Mouse (Mus musculus): ENCODE results near the gene Doc2b. TPM values are rescaled to one million over a fixed set of nuclear protein-coding genes. Genes with fewer than 3 reads are reported as not detected.

Gene Doc2b
- polyA plus RNA-seq, 1 experiment from 2014 or later: 0.46 TPM

- WGBS: 85% methylated on average over 1 of the region's 1 CpGs
Observed at GRCm38 (mm10) chr11:75775919-75776318, 19.9 kb downstream of the Doc2b start.

GRCm38 (mm10) chr11:75772562-75772961 lies 23.3 kb downstream of the Doc2b start:
- no peak overlapping the region for H3K27ac ChIP-seq (replicated peaks)
- no peak for DNase-seq (ENCODE audit: low spot score)
- 80% methylated on average over 5 of the region's 5 CpGs for WGBS
- no peak overlapping the region for H3K4me3 ChIP-seq
- H3K36me3 ChIP-seq: peaks cover 5% of the 10 kb centered on the region; the same call in 1 of the 2 replicates
- H3K27me3 ChIP-seq (ENCODE audit: low read depth, poor library complexity, severe bottlenecking): 0 out of 2 replicates have a peak, but pooled peaks cover 12% of the 10 kb centered on the region
- H3K4me1 ChIP-seq: peaks cover 14% of the 10 kb centered on the region
- H3K9me3 ChIP-seq (replicated peaks): no peaks in the 10 kb centered on the region

More at GRCm38 (mm10) chr11:75775919-75776318, 19.9 kb downstream of the Doc2b start:
- no peak for DNase-seq (ENCODE audit: low spot score)
- Histone ChIP-seq H3K36me3 (no peaks in the 10 kb centered on the region), H3K4me3 (no peak overlapping the region), H3K27me3 (ENCODE audit: low read depth, poor library complexity, severe bottlenecking) (peaks cover 15% of the 10 kb centered on the region; the same call in 1 of the 2 replicates), H3K4me1 (peaks cover 8% of the 10 kb centered on the region), H3K27ac (replicated peaks) (no peak overlapping the region), H3K9me3 (replicated peaks) (no peaks in the 10 kb centered on the region)

- under 1% methylated on average over 23 of the region's 23 CpGs for WGBS
- peak; percentile 94 for DNase-seq (ENCODE audit: low spot score)
- Histone ChIP-seq H3K4me1 (peaks cover 14% of the 10 kb centered on the region), H3K9me3 (replicated peaks) (no peaks in the 10 kb centered on the region), H3K27ac (replicated peaks) (no peak overlapping the region), H3K36me3 (peaks cover 39% of the 10 kb centered on the region), H3K27me3 (ENCODE audit: low read depth, poor library complexity, severe bottlenecking) (no peaks in the 10 kb centered on the region), H3K4me3 (peak overlapping the region; percentile 22)
Observed at GRCm38 (mm10) chr11:75769206-75769605, 26.6 kb downstream of the Doc2b start.

GRCm38 (mm10) chr11:75768091-75768989 lies 27.5 kb downstream of the Doc2b start:
- H3K36me3 ChIP-seq: peaks cover 47% of the 10 kb centered on the region
- no peak overlapping the region for H3K4me3 ChIP-seq
- H3K27me3 ChIP-seq (ENCODE audit: low read depth, poor library complexity, severe bottlenecking): no peaks in the 10 kb centered on the region
- DNase-seq (ENCODE audit: low spot score): no peak
- H3K27ac ChIP-seq (replicated peaks): no peak overlapping the region
- H3K9me3 ChIP-seq (replicated peaks): no peaks in the 10 kb centered on the region
- H3K4me1 ChIP-seq: peaks cover 14% of the 10 kb centered on the region
- 58% methylated on average over 6 of the region's 6 CpGs for WGBS

GRCm38 (mm10) chr11:75767014-75767413 lies 28.8 kb downstream of the Doc2b start:
- Histone ChIP-seq H3K4me1 (peaks cover 14% of the 10 kb centered on the region), H3K27ac (replicated peaks) (no peak overlapping the region), H3K27me3 (ENCODE audit: low read depth, poor library complexity, severe bottlenecking) (no peaks in the 10 kb centered on the region), H3K36me3 (peaks cover 57% of the 10 kb centered on the region), H3K4me3 (no peak overlapping the region), H3K9me3 (replicated peaks) (no peaks in the 10 kb centered on the region)
- DNase-seq (ENCODE audit: low spot score): no peak
- WGBS: 79% methylated on average over 2 of the region's 2 CpGs

GRCm38 (mm10) chr11:75765161-75765560 lies 30.7 kb downstream of the Doc2b start:
- DNase-seq (ENCODE audit: low spot score): no peak
- H3K27ac ChIP-seq (replicated peaks): no peak overlapping the region
- H3K36me3 ChIP-seq: peaks cover 76% of the 10 kb centered on the region
- peaks cover 14% of the 10 kb centered on the region for H3K4me1 ChIP-seq
- H3K4me3 ChIP-seq: no peak overlapping the region
- no peaks in the 10 kb centered on the region for H3K27me3 ChIP-seq (ENCODE audit: low read depth, poor library complexity, severe bottlenecking)
- H3K9me3 ChIP-seq (replicated peaks): no peaks in the 10 kb centered on the region
- WGBS: 88% methylated on average over 8 of the region's 8 CpGs

GRCm38 (mm10) chr11:75764521-75765023 lies 31.3 kb downstream of the Doc2b start:
- Histone ChIP-seq H3K4me3 (no peak overlapping the region), H3K36me3 (peaks cover 81% of the 10 kb centered on the region), H3K27ac (replicated peaks) (no peak overlapping the region), H3K9me3 (replicated peaks) (no peaks in the 10 kb centered on the region), H3K4me1 (peaks cover 12% of the 10 kb centered on the region), H3K27me3 (ENCODE audit: low read depth, poor library complexity, severe bottlenecking) (no peaks in the 10 kb centered on the region)
- 92% methylated on average over 4 of the region's 4 CpGs for WGBS
- no peak for DNase-seq (ENCODE audit: low spot score)

GRCm38 (mm10) chr11:75762708-75763107 lies 33.1 kb downstream of the Doc2b start:
- Histone ChIP-seq H3K4me1 (no peaks in the 10 kb centered on the region), H3K36me3 (peaks cover 96% of the 10 kb centered on the region), H3K27me3 (ENCODE audit: low read depth, poor library complexity, severe bottlenecking) (no peaks in the 10 kb centered on the region), H3K27ac (replicated peaks) (no peak overlapping the region), H3K4me3 (no peak overlapping the region), H3K9me3 (replicated peaks) (no peaks in the 10 kb centered on the region)
- no peak for DNase-seq (ENCODE audit: low spot score)
- 88% methylated on average over 2 of the region's 2 CpGs for WGBS

- no peaks in the 10 kb centered on the region for H3K27me3 ChIP-seq (ENCODE audit: low read depth, poor library complexity, severe bottlenecking)
- no peak overlapping the region for H3K27ac ChIP-seq (replicated peaks)
- DNase-seq (ENCODE audit: low spot score): no peak
- H3K36me3 ChIP-seq: peaks cover 96% of the 10 kb centered on the region
- no peaks in the 10 kb centered on the region for H3K4me1 ChIP-seq
- H3K4me3 ChIP-seq: no peak overlapping the region
- 88% methylated on average over 5 of the region's 5 CpGs for WGBS
- H3K9me3 ChIP-seq (replicated peaks): no peaks in the 10 kb centered on the region
Observed at GRCm38 (mm10) chr11:75760785-75761184, 35.1 kb downstream of the Doc2b start.

- no peaks in the 10 kb centered on the region for H3K9me3 ChIP-seq (replicated peaks)
- peaks cover 96% of the 10 kb centered on the region for H3K36me3 ChIP-seq
- no peak overlapping the region for H3K4me3 ChIP-seq
- 96% methylated on average over 1 of the region's 1 CpGs for WGBS
- no peak for DNase-seq (ENCODE audit: low spot score)
- no peaks in the 10 kb centered on the region for H3K27me3 ChIP-seq (ENCODE audit: low read depth, poor library complexity, severe bottlenecking)
- H3K27ac ChIP-seq (replicated peaks): no peak overlapping the region
- no peaks in the 10 kb centered on the region for H3K4me1 ChIP-seq
Observed at GRCm38 (mm10) chr11:75758553-75758952, 37.3 kb downstream of the Doc2b start.

GRCm38 (mm10) chr11:75756687-75757086 lies 39.2 kb downstream of the Doc2b start:
- H3K27ac ChIP-seq (replicated peaks): no peak overlapping the region
- H3K4me1 ChIP-seq: no peaks in the 10 kb centered on the region
- no peaks in the 10 kb centered on the region for H3K9me3 ChIP-seq (replicated peaks)
- H3K27me3 ChIP-seq (ENCODE audit: low read depth, poor library complexity, severe bottlenecking): no peaks in the 10 kb centered on the region
- H3K4me3 ChIP-seq: no peak overlapping the region
- WGBS: 93% methylated on average over 8 of the region's 8 CpGs
- no peak for DNase-seq (ENCODE audit: low spot score)
- H3K36me3 ChIP-seq: peaks cover 99% of the 10 kb centered on the region

- DNase-seq (ENCODE audit: low spot score): no peak
- Histone ChIP-seq H3K27me3 (ENCODE audit: low read depth, poor library complexity, severe bottlenecking) (no peaks in the 10 kb centered on the region), H3K4me1 (peaks cover 15% of the 10 kb centered on the region), H3K9me3 (replicated peaks) (no peaks in the 10 kb centered on the region), H3K36me3 (peaks cover 72% of the 10 kb centered on the region), H3K27ac (replicated peaks) (no peak overlapping the region), H3K4me3 (no peak overlapping the region)
- 88% methylated on average over 4 of the region's 4 CpGs for WGBS
Observed at GRCm38 (mm10) chr11:75751082-75751481, 44.8 kb downstream of the Doc2b start.

GRCm38 (mm10) chr11:75750537-75750936 lies 45.3 kb downstream of the Doc2b start:
- no peak overlapping the region for H3K4me3 ChIP-seq
- peaks cover 67% of the 10 kb centered on the region for H3K36me3 ChIP-seq
- H3K4me1 ChIP-seq: peaks cover 15% of the 10 kb centered on the region
- no peak overlapping the region for H3K27ac ChIP-seq (replicated peaks)
- no peaks in the 10 kb centered on the region for H3K27me3 ChIP-seq (ENCODE audit: low read depth, poor library complexity, severe bottlenecking)
- DNase-seq (ENCODE audit: low spot score): no peak
- WGBS: 92% methylated on average over 1 of the region's 1 CpGs
- no peaks in the 10 kb centered on the region for H3K9me3 ChIP-seq (replicated peaks)

Data from midbrain, embryonic 10.5 days (tissue).